Mouse (Mus musculus) CH12.LX (cell line): Measurements from ENCODE around the gene Dnah5. TPM values are rescaled to one million over a fixed set of nuclear protein-coding genes. Genes with fewer than 3 reads are reported as not detected.

ENCODE experiments used
- DNase-seq: peaks from one replicate; pipeline ENCODE4 v3.0.0-alpha.2; 2013; ENCODE audit errors: extremely low read depth
- H3K27ac ChIP-seq: 2 replicates; pipeline ENCODE4 v1.5.1; 2012; ENCODE audit warnings: low read depth, mild to moderate bottlenecking, control low read depth, moderate library complexity; ENCODE audit not compliant: insufficient read depth
- H3K27me3 ChIP-seq: replicated peaks from 2 replicates; pipeline ENCODE3; 2012; ENCODE audit warnings: inconsistent platforms
- H3K36me3 ChIP-seq, 2 experiments: replicated peaks in 1 of 2; 2 replicates each; pipeline versions ENCODE3 to v1.6.1; 2012; ENCODE audit warnings: inconsistent platforms in 1 of 2, low read length in 1 of 2, mild to moderate bottlenecking in 1 of 2, mixed read lengths in 1 of 2, moderate library complexity in 1 of 2; ENCODE audit not compliant: control insufficient read depth in 1 of 2, insufficient read depth in 1 of 2
- H3K4me1 ChIP-seq, 2 experiments: 2 replicates each; pipeline ENCODE4 v1.6.1; 2012; ENCODE audit warnings: inconsistent platforms in 1 of 2, moderate library complexity in 1 of 2; ENCODE audit not compliant: insufficient read depth in 2 of 2, control insufficient read depth in 1 of 2
- H3K4me2 ChIP-seq: 2 replicates; pipeline ENCODE4 v1.6.1; 2012; ENCODE audit warnings: low read depth, mild to moderate bottlenecking, control low read depth; ENCODE audit not compliant: poor library complexity, insufficient read depth, severe bottlenecking
- H3K4me3 ChIP-seq, 3 experiments: fragments of 150-350 bp in 1 of 3; sonication (generic) in 1 of 3; replicated peaks in 1 of 3; 2 replicates each; pipeline versions ENCODE3 to v1.5.1; 2011 to 2012; ENCODE audit warnings: low read depth in 2 of 3, low read length in 2 of 3, mild to moderate bottlenecking in 2 of 3, moderate library complexity in 2 of 3, control low read depth in 1 of 3, improper control_type of control experiment in 1 of 3, inconsistent platforms in 1 of 3, mixed read lengths in 1 of 3; ENCODE audit not compliant: poor library complexity in 1 of 3
- H3K79me2 ChIP-seq: replicated peaks from 2 replicates; pipeline ENCODE4 v1.6.1; 2012; ENCODE audit warnings: mild to moderate bottlenecking, moderate library complexity; ENCODE audit not compliant: control insufficient read depth, poor library complexity, insufficient read depth, severe bottlenecking; ENCODE audit errors: extremely low read depth
- H3K9ac ChIP-seq: 2 replicates; pipeline ENCODE4 v1.6.1; 2012; ENCODE audit warnings: low read depth, mild to moderate bottlenecking, control low read depth, moderate library complexity; ENCODE audit not compliant: insufficient read depth
- H3K9me3 ChIP-seq: replicated peaks from 2 replicates; pipeline ENCODE3; 2012; ENCODE audit warnings: low read length, inconsistent platforms, mixed read lengths
- CTCF ChIP-seq, 2 experiments: IDR thresholded peaks in 1 of 2; conservative IDR thresholded peaks in 1 of 2; 2 replicates each; pipeline ENCODE4 v1.5.1; 2011 to 2012; ENCODE audit warnings: low read depth in 2 of 2, low read length in 2 of 2, improper control_type of control experiment in 1 of 2, inconsistent platforms in 1 of 2, mild to moderate bottlenecking in 1 of 2, moderate library complexity in 1 of 2
- E2F4 ChIP-seq: IDR thresholded peaks from 2 replicates; pipeline ENCODE4 v1.6.1; 2011; ENCODE audit warnings: low read depth, low read length, improper control_type of control experiment; ENCODE audit not compliant: insufficient replicate concordance
- ELF1 ChIP-seq: IDR thresholded peaks from 2 replicates; pipeline ENCODE4 v1.6.1; 2014; ENCODE audit warnings: low read depth, mild to moderate bottlenecking, inconsistent platforms, low read length, improper control_type of control experiment
- ETS1 ChIP-seq: conservative IDR thresholded peaks from 2 replicates; pipeline ENCODE4 v1.6.1; 2012; ENCODE audit warnings: low read depth, mild to moderate bottlenecking, inconsistent platforms, low read length, improper control_type of control experiment, moderate library complexity
- GABPA ChIP-seq: IDR thresholded peaks from 2 replicates; pipeline ENCODE4 v1.6.1; 2012; ENCODE audit warnings: low read depth, low read length, improper control_type of control experiment, inconsistent platforms; ENCODE audit not compliant: insufficient replicate concordance
- HCFC1 ChIP-seq: IDR thresholded peaks from 2 replicates; pipeline ENCODE4 v1.6.1; 2012; ENCODE audit warnings: low read depth, mild to moderate bottlenecking, inconsistent platforms, low read length, improper control_type of control experiment
- IRF4 ChIP-seq: IDR thresholded peaks from 2 replicates; pipeline ENCODE4 v1.6.1; 2014; ENCODE audit warnings: low read depth, mild to moderate bottlenecking, inconsistent platforms, low read length, improper control_type of control experiment
- JUN ChIP-seq: IDR thresholded peaks from 2 replicates; pipeline ENCODE4 v1.6.1; 2011; ENCODE audit warnings: low read depth, mild to moderate bottlenecking, low read length, improper control_type of control experiment, moderate library complexity; ENCODE audit not compliant: insufficient read depth
- MAFK ChIP-seq: IDR thresholded peaks from 2 replicates; pipeline ENCODE4 v1.6.1; 2011; ENCODE audit warnings: low read length, improper control_type of control experiment; ENCODE audit not compliant: insufficient replicate concordance
- MAZ ChIP-seq: IDR thresholded peaks from 2 replicates; pipeline ENCODE4 v1.6.1; 2012; ENCODE audit warnings: low read depth, mild to moderate bottlenecking, inconsistent platforms, low read length, improper control_type of control experiment, moderate library complexity
- MEF2A ChIP-seq: IDR thresholded peaks from 2 replicates; pipeline ENCODE4 v1.6.1; 2014; ENCODE audit warnings: low read depth, mild to moderate bottlenecking, inconsistent platforms, low read length, improper control_type of control experiment, borderline replicate concordance
- MXI1 ChIP-seq: IDR thresholded peaks from 2 replicates; pipeline ENCODE4 v1.6.1; 2011; ENCODE audit warnings: mild to moderate bottlenecking, low read depth, low read length, improper control_type of control experiment
- MYC ChIP-seq: IDR thresholded peaks from 2 replicates; pipeline ENCODE4 v1.6.1; 2011; ENCODE audit warnings: low read depth, mild to moderate bottlenecking, improper control_type of control experiment, low read length
- NELFE ChIP-seq: IDR thresholded peaks from 2 replicates; pipeline ENCODE4 v1.6.1; 2011; ENCODE audit warnings: low read depth, low read length, improper control_type of control experiment
- NRF1 ChIP-seq: IDR thresholded peaks from 2 replicates; pipeline ENCODE4 v1.6.1; 2014; ENCODE audit warnings: low read depth, mild to moderate bottlenecking, inconsistent platforms, low read length, improper control_type of control experiment, moderate library complexity
- POLR2AphosphoS2 ChIP-seq: IDR thresholded peaks from 2 replicates; pipeline ENCODE4 v1.6.1; 2011; ENCODE audit warnings: low read depth, low read length, improper control_type of control experiment
- RAD21 ChIP-seq: IDR thresholded peaks from 2 replicates; pipeline ENCODE4 v1.6.1; 2011; ENCODE audit warnings: low read depth, mild to moderate bottlenecking, low read length, improper control_type of control experiment, moderate library complexity
- RCOR1 ChIP-seq: conservative IDR thresholded peaks from 2 replicates; pipeline ENCODE4 v1.6.1; 2012; ENCODE audit warnings: low read depth, mild to moderate bottlenecking, inconsistent platforms, low read length, improper control_type of control experiment
- SIN3A ChIP-seq: IDR thresholded peaks from 2 replicates; pipeline ENCODE4 v1.6.1; 2012; ENCODE audit warnings: low read length, improper control_type of control experiment, inconsistent platforms
- SMC3 ChIP-seq: IDR thresholded peaks from 2 replicates; pipeline ENCODE4 v1.6.1; 2011; ENCODE audit warnings: low read depth, low read length, improper control_type of control experiment
- TCF12 ChIP-seq: IDR thresholded peaks from 2 replicates; pipeline ENCODE4 v1.6.1; 2014; ENCODE audit warnings: low read depth, mild to moderate bottlenecking, inconsistent platforms, low read length, improper control_type of control experiment
- USF2 ChIP-seq: conservative IDR thresholded peaks from 2 replicates; pipeline ENCODE4 v1.6.1; 2011; ENCODE audit warnings: low read depth, low read length, improper control_type of control experiment
- ZC3H11A ChIP-seq: IDR thresholded peaks from 2 replicates; pipeline ENCODE4 v1.6.1; 2012; ENCODE audit warnings: low read depth, mild to moderate bottlenecking, inconsistent platforms, low read length, improper control_type of control experiment
- ZNF384 ChIP-seq: IDR thresholded peaks from 2 replicates; pipeline ENCODE4 v1.6.1; 2012; ENCODE audit warnings: low read depth, low read length, improper control_type of control experiment, inconsistent platforms
- dilution Hi-C: fragments of 300-500 bp; cut with MboI; formaldehyde crosslinking; loops from 2 replicates; pipeline ENCODE4 v1.14.3; 2020; ENCODE audit warnings: low sequenced_read_pairs; ENCODE audit not compliant: extremely low pct_unique_long_range_greater_than_20kb, extremely low pct_ligation_motif_present
- in situ Hi-C: fragments of 300-500 bp; cut with MboI; formaldehyde crosslinking; loops from 3 replicates; pipeline ENCODE4 v1.14.3; 2019; ENCODE audit warnings: low sequenced_read_pairs, low pct_ligation_motif_present, low pct_unique_long_range_greater_than_20kb, mixed read lengths
- polyA plus RNA-seq: library from polyadenylated mRNA; unstranded; fragments of >175 nt; gene quantifications from 2 replicates; pipeline ENCODE4 v1.2.1, GENCODE M21; 2012; ENCODE audit warnings: low read depth; ENCODE audit not compliant: insufficient read length
- total RNA-seq, 2 experiments: library from RNA; depleted of rRNA; stranded (reverse); fragments of 300-350 nt in 1 of 2; fragments of >200 nt in 1 of 2; gene quantifications; 2 replicates each; pipeline ENCODE4 v1.2.3; 2012 to 2014

Gene Dnah5
- total and polyA plus RNA-seq, 3 experiments = under 0.01 to 0.01 TPM; not detected in 1

GRCm38 (mm10) chr15:28315812-28316528 is 112.4 kb downstream of the Dnah5 start:
- Histone ChIP-seq H3K79me2 (no peaks in the 10 kb centered on the region), H3K4me3 (no peak overlapping the region), H3K36me3 (no peaks in the 10 kb centered on the region), H3K4me2 (no peak overlapping the region), H3K27me3 (no peaks in the 10 kb centered on the region), H3K4me1 (no peaks in the 10 kb centered on the region), H3K9me3 (peaks cover 68% of the 10 kb centered on the region), H3K9ac (no peak overlapping the region), H3K27ac (no peak overlapping the region)
- in situ Hi-C loops (no loop called here), dilution Hi-C loops (no loop called here)
- TF ChIP-seq CTCF (conservative IDR thresholded peaks at IDR 0.05 in 1 of 2, IDR thresholded peaks at IDR 0.05 in 1 of 2; ENCODE audit: low read depth in 2 of 2, low read length in 2 of 2) (peak in 1 of 2 experiments; percentile 28; a peak in 1 of 4 replicates), RAD21 (peak; percentile 22), IRF4 (no peak)
- DNase-seq = no peak

GRCm38 (mm10) chr15:28322533-28322932 is 119.0 kb downstream of the Dnah5 start:
- H3K4me3 ChIP-seq = no peak overlapping the region

GRCm38 (mm10) chr15:28326985-28327384 is 123.4 kb downstream of the Dnah5 start:
- H3K9me3 ChIP-seq = peaks cover 67% of the 10 kb centered on the region
- no peak overlapping the region for H3K4me2 ChIP-seq
- DNase-seq = no peak
- in situ Hi-C loops (no loop called here), dilution Hi-C loops (no loop called here)
- H3K36me3 ChIP-seq = no peaks in the 10 kb centered on the region
- no peaks in the 10 kb centered on the region for H3K79me2 ChIP-seq
- no peaks in the 10 kb centered on the region for H3K4me1 ChIP-seq
- no peak for TF ChIP-seq RAD21
- no peak for TF ChIP-seq MEF2A
- TF ChIP-seq NRF1 = no peak
- TF ChIP-seq ELF1 = no peak
- no peak for TF ChIP-seq HCFC1
- no peak for TF ChIP-seq NELFE
- TF ChIP-seq SMC3 = no peak
- TF ChIP-seq E2F4 = no peak
- no peak for TF ChIP-seq GABPA
- TF ChIP-seq POLR2AphosphoS2 = no peak
- TF ChIP-seq ZC3H11A = no peak
- no peak for TF ChIP-seq MAZ
- no peak for TF ChIP-seq RCOR1
- no peak for TF ChIP-seq IRF4
- TF ChIP-seq JUN = no peak
- TF ChIP-seq MYC = no peak
- no peak for TF ChIP-seq TCF12
- no peak for TF ChIP-seq ETS1
- TF ChIP-seq USF2 = no peak
- H3K27me3 ChIP-seq = no peaks in the 10 kb centered on the region
- no peak overlapping the region for H3K27ac ChIP-seq
- no peak overlapping the region for H3K4me3 ChIP-seq
- H3K9ac ChIP-seq = no peak overlapping the region

More at GRCm38 (mm10) chr15:28322533-28322932, 119.0 kb downstream of the Dnah5 start:
- in situ Hi-C loops (no loop called here), dilution Hi-C loops (no loop called here)
- no peaks in the 10 kb centered on the region for H3K27me3 ChIP-seq
- no peak overlapping the region for H3K27ac ChIP-seq
- peaks cover 73% of the 10 kb centered on the region for H3K9me3 ChIP-seq
- DNase-seq = no peak
- H3K4me1 ChIP-seq = no peaks in the 10 kb centered on the region
- H3K36me3 ChIP-seq = no peaks in the 10 kb centered on the region
- TF ChIP-seq IRF4 (no peak), MAFK (no peak), NELFE (no peak), MXI1 (no peak), ETS1 (no peak), NRF1 (no peak), SIN3A (no peak), POLR2AphosphoS2 (no peak), MEF2A (no peak), ZC3H11A (no peak), ZNF384 (no peak)
- H3K9ac ChIP-seq = no peak overlapping the region
- H3K4me2 ChIP-seq = no peak overlapping the region
- H3K79me2 ChIP-seq = no peaks in the 10 kb centered on the region
